Mouse (Mus musculus) heart, embryonic 11.5 days (tissue): ENCODE measurements around the gene Tmem258. TPM values are rescaled to one million over a fixed set of nuclear protein-coding genes. Genes with fewer than 3 reads are reported as not detected.
A peak's percentile ranks its signal among the peaks of the same experiment; 100 is the strongest.
"Not testable (repeated sequence)": the region's sequence is repeated elsewhere in the genome, so short reads cannot be mapped to it uniquely, and the experiment has no call there.

ENCODE experiments used
- ATAC-seq: fragments of 200-750 bp; cut with Nextera tagmentation; replicated peaks from 2 replicates; pipeline ENCODE4 v1.8.0; 2017; ENCODE audit warnings: moderate library complexity; ENCODE audit not compliant: insufficient number of reproducible peaks, low FRiP score, low TSS enrichment
- H3K27ac ChIP-seq: fragments of 300-500 bp; sonication (generic); 2 replicates; pipeline ENCODE4 v1.5.1; 2014; ENCODE audit warnings: mild to moderate bottlenecking, low read depth, low read length
- H3K27me3 ChIP-seq: fragments of 300-500 bp; sonication (generic); 2 replicates; pipeline ENCODE4 v1.6.1; 2014; ENCODE audit warnings: mild to moderate bottlenecking, low read length, mixed read lengths; ENCODE audit not compliant: control insufficient read depth, insufficient read depth
- H3K36me3 ChIP-seq: fragments of 300-500 bp; sonication (generic); 2 replicates; pipeline ENCODE4 v1.6.1; 2014; ENCODE audit warnings: mild to moderate bottlenecking, low read length, moderate library complexity, mixed read lengths; ENCODE audit not compliant: control insufficient read depth, insufficient read depth
- H3K4me1 ChIP-seq: fragments of 300-500 bp; sonication (generic); 2 replicates; pipeline ENCODE4 v1.6.1; 2014; ENCODE audit warnings: low read length; ENCODE audit not compliant: control insufficient read depth, insufficient read depth
- H3K4me2 ChIP-seq: fragments of 300-500 bp; sonication (generic); 2 replicates; pipeline ENCODE4 v1.6.1; 2014; ENCODE audit warnings: mild to moderate bottlenecking, moderate library complexity
- H3K4me3 ChIP-seq: fragments of 300-500 bp; sonication (generic); 2 replicates; pipeline ENCODE4 v1.5.1; 2014; ENCODE audit warnings: low read depth, low read length
- H3K9ac ChIP-seq: fragments of 300-500 bp; sonication (generic); 2 replicates; pipeline ENCODE4 v1.6.1; 2014; ENCODE audit warnings: mild to moderate bottlenecking, low read depth, low read length, moderate library complexity
- H3K9me3 ChIP-seq: fragments of 300-500 bp; sonication (generic); replicated peaks from 2 replicates; pipeline ENCODE4 v1.6.1; 2016; ENCODE audit warnings: low read length; ENCODE audit not compliant: control insufficient read depth
- WGBS: fragments of 180-500 bp; shearing (Covaris S2); extraction: QIAGEN DNeasy Blood & Tissue Kit; methylation state at CpG from one replicate; pipeline ENCODE4 v1.1.7; 2014; ENCODE audit not compliant: insufficient replicate concordance; 5-methylcytosine and 5-hydroxymethylcytosine counted together
- polyA plus RNA-seq: library from polyadenylated mRNA; unstranded; fragments of >200 nt; fragmentation: Nextera tagmentation; extraction: Ambion mirVana; gene quantifications from 2 replicates; pipeline ENCODE4 v1.2.1, GENCODE M21; 2014

Gene Tmem258
- polyA plus RNA-seq, 1 experiment from 2014 or later = 412 TPM

GRCm38 (mm10) chr19:10169692-10170330 is 34.0 kb upstream of the Tmem258 start:
- WGBS = 79% methylated on average over 3 of the region's 3 CpGs
- H3K9me3 ChIP-seq, H3K4me2 ChIP-seq, H3K4me3 ChIP-seq, H3K4me1 ChIP-seq, ATAC-seq, H3K9ac ChIP-seq, H3K27me3 ChIP-seq, H3K36me3 ChIP-seq: not testable (repeated sequence)
- 0 out of 2 replicates have a peak overlapping the region, but pooled peaks have one; percentile 7 for H3K27ac ChIP-seq

GRCm38 (mm10) chr19:10170466-10170865 is 33.3 kb upstream of the Tmem258 start:
- Histone ChIP-seq H3K9ac (no peak overlapping the region), H3K27ac (no peak overlapping the region), H3K4me1 (peaks cover 5% of the 10 kb centered on the region; the same call in 1 of the 2 replicates), H3K4me2 (no peak overlapping the region), H3K27me3 (no peaks in the 10 kb centered on the region), H3K36me3 (no peaks in the 10 kb centered on the region), H3K9me3 (no peaks in the 10 kb centered on the region), H3K4me3 (no peak overlapping the region)
- no peak for ATAC-seq
- 56% methylated on average over 1 of the region's 1 CpGs for WGBS

- ATAC-seq = no peak
- Histone ChIP-seq H3K9me3 (no peaks in the 10 kb centered on the region), H3K4me2 (no peak overlapping the region), H3K36me3 (no peaks in the 10 kb centered on the region), H3K27me3 (no peaks in the 10 kb centered on the region), H3K4me1 (peaks cover 5% of the 10 kb centered on the region; the same call in 1 of the 2 replicates), H3K27ac (no peak overlapping the region), H3K9ac (no peak overlapping the region), H3K4me3 (no peak overlapping the region)
- 73% methylated on average over 7 of the region's 7 CpGs for WGBS
These were observed 32.5 kb upstream of the Tmem258 start for GRCm38 (mm10) chr19:10171359-10171758.

GRCm38 (mm10) chr19:10171846-10172245 is 32.0 kb upstream of the Tmem258 start:
- Histone ChIP-seq H3K36me3 (no peaks in the 10 kb centered on the region), H3K27me3 (no peaks in the 10 kb centered on the region), H3K9me3 (no peaks in the 10 kb centered on the region), H3K9ac (0 out of 2 replicates have a peak overlapping the region, but pooled peaks have one; percentile 34), H3K4me1 (peaks cover 5% of the 10 kb centered on the region; the same call in 1 of the 2 replicates), H3K4me3 (no peak overlapping the region), H3K27ac (peak overlapping the region; percentile 35; the same call in 1 of the 2 replicates), H3K4me2 (no peak overlapping the region)
- ATAC-seq = no peak

GRCm38 (mm10) chr19:10173116-10173718 is 30.6 kb upstream of the Tmem258 start:
- Histone ChIP-seq H3K36me3 (no peaks in the 10 kb centered on the region), H3K9ac (no peak overlapping the region), H3K9me3 (no peaks in the 10 kb centered on the region), H3K4me2 (peak overlapping the region; percentile 29; the same call in 1 of the 2 replicates), H3K27me3 (no peaks in the 10 kb centered on the region), H3K4me3 (no peak overlapping the region), H3K27ac (peak overlapping the region; percentile 84), H3K4me1 (peaks cover 8% of the 10 kb centered on the region)
- ATAC-seq = peak; percentile 83
- 69% methylated on average over 5 of the region's 5 CpGs for WGBS

- no peak overlapping the region for H3K9ac ChIP-seq
- H3K4me2 ChIP-seq = no peak overlapping the region
- H3K27me3 ChIP-seq = no peaks in the 10 kb centered on the region
- H3K4me1 ChIP-seq = peaks cover 8% of the 10 kb centered on the region
- ATAC-seq = no peak
- no peaks in the 10 kb centered on the region for H3K9me3 ChIP-seq
- H3K27ac ChIP-seq = no peak overlapping the region; the same call in 1 of the 2 replicates
- 79% methylated on average over 7 of the region's 7 CpGs for WGBS
- H3K4me3 ChIP-seq = no peak overlapping the region
- H3K36me3 ChIP-seq = no peaks in the 10 kb centered on the region
These were observed 29.8 kb upstream of the Tmem258 start for GRCm38 (mm10) chr19:10173844-10174539.

GRCm38 (mm10) chr19:10174956-10175355 is 28.9 kb upstream of the Tmem258 start:
- Histone ChIP-seq H3K4me1 (peaks cover 8% of the 10 kb centered on the region), H3K27me3 (no peaks in the 10 kb centered on the region), H3K9me3 (no peaks in the 10 kb centered on the region), H3K27ac (no peak overlapping the region), H3K4me3 (no peak overlapping the region), H3K36me3 (no peaks in the 10 kb centered on the region), H3K4me2 (no peak overlapping the region), H3K9ac (no peak overlapping the region)
- no peak for ATAC-seq
- WGBS = 56% methylated on average over 4 of the region's 4 CpGs

GRCm38 (mm10) chr19:10176477-10176876 is 27.3 kb upstream of the Tmem258 start:
- Histone ChIP-seq H3K4me1 (peaks cover 10% of the 10 kb centered on the region), H3K27me3 (no peaks in the 10 kb centered on the region), H3K27ac (no peak overlapping the region), H3K36me3 (no peaks in the 10 kb centered on the region), H3K4me2 (no peak overlapping the region), H3K9me3 (no peaks in the 10 kb centered on the region), H3K9ac (no peak overlapping the region), H3K4me3 (no peak overlapping the region)
- ATAC-seq = no peak
- WGBS = 69% methylated on average over 1 of the region's 1 CpGs
